Mouse (Mus musculus) thymus, postnatal 14 days (tissue): ENCODE measurements at regions not wholly inside any gene's neighbourhood (a gene's known extent, or its start where the extent isn't known, plus 50 kb on each side); places are given as distances from the start of the nearest gene placed in this dataset.

ENCODE experiments used
- DNase-seq: peaks from one replicate; pipeline ENCODE4 v3.0.0; 2021

- DNase-seq = no peak
These were observed 226.2 kb upstream of the Krr1 start for GRCm38 (mm10) chr10:111746067-111746878.

GRCm38 (mm10) chr10:111746879-111747477 is 225.5 kb upstream of the Krr1 start:
- DNase-seq = no peak

GRCm38 (mm10) chr10:111748482-111748881 is 224.0 kb upstream of the Krr1 start:
- DNase-seq = no peak

GRCm38 (mm10) chr10:111753646-111754045 is 218.8 kb upstream of the Krr1 start:
- no peak for DNase-seq

GRCm38 (mm10) chr10:111755964-111756363 is 216.5 kb upstream of the Krr1 start:
- no peak for DNase-seq

GRCm38 (mm10) chr10:111756528-111756927 is 215.9 kb upstream of the Krr1 start:
- no peak for DNase-seq

GRCm38 (mm10) chr10:111757689-111758088 is 214.8 kb upstream of the Krr1 start:
- no peak for DNase-seq

GRCm38 (mm10) chr10:111759505-111759904 is 213.0 kb upstream of the Krr1 start:
- no peak for DNase-seq

GRCm38 (mm10) chr10:111762751-111763528 is 209.5 kb upstream of the Krr1 start:
- DNase-seq = no peak

GRCm38 (mm10) chr10:111767011-111767720 is 205.3 kb upstream of the Krr1 start:
- no peak for DNase-seq

- DNase-seq = no peak
These were observed 204.5 kb upstream of the Krr1 start for GRCm38 (mm10) chr10:111767813-111768455.

GRCm38 (mm10) chr10:111769486-111770002 is 202.9 kb upstream of the Krr1 start:
- DNase-seq = no peak

GRCm38 (mm10) chr10:111770027-111770426 is 202.4 kb upstream of the Krr1 start:
- DNase-seq = no peak

GRCm38 (mm10) chr10:111771010-111771409 is 201.5 kb upstream of the Krr1 start:
- no peak for DNase-seq

GRCm38 (mm10) chr10:111777559-111777958 is 194.9 kb upstream of the Krr1 start:
- DNase-seq = no peak

GRCm38 (mm10) chr10:111778111-111778510 is 194.4 kb upstream of the Krr1 start:
- DNase-seq = no peak

GRCm38 (mm10) chr10:111779956-111780355 is 192.5 kb upstream of the Krr1 start:
- DNase-seq = no peak

- DNase-seq = peak; percentile 49
These were observed 190.2 kb upstream of the Krr1 start for GRCm38 (mm10) chr10:111782195-111782810.

- DNase-seq = no peak
These were observed 189.0 kb upstream of the Krr1 start for GRCm38 (mm10) chr10:111783496-111783895.

- DNase-seq = no peak
These were observed 188.2 kb upstream of the Krr1 start for GRCm38 (mm10) chr10:111784065-111784853.

- no peak for DNase-seq
These were observed 185.3 kb upstream of the Krr1 start for GRCm38 (mm10) chr10:111787175-111787574.
